Mouse (Mus musculus): ENCODE results near the gene Txnrd1.
A peak's percentile ranks its signal among the peaks of the same experiment; 100 is the strongest.

Txnrd1 gene

DNA sequence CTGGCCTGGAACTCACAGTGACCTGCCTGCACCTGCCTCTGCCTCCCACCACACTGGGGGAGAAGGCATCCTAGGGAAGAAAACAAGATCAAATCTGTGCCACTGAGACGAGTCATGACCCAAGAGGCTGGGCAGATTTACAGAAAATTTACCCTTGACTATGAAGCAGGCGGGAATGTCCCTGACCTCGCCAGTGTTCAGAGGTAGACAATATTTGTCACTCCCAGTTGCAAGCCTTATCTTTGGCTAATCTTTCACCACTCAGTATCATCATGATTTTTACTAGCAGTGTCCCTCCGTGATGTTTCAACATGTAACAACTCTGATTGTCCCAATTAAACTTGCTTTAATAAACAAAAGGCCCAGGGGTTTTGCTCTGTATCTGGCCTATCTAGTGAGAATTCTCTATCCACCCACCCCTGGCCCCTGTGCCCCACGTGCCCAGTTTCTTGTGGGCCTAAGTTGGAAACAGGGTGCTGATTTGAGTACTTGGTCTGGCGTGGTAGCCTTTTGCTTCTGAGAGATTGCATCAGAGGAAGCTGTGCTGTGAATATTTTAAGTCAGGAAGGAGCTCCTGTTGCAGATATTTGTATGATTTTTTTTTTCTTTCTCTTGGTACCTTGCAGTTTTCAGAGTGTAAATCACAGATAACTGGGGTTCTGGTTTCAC, 34.8 kb downstream of the Txnrd1 start:
- no peak for DNase-seq

DNA sequence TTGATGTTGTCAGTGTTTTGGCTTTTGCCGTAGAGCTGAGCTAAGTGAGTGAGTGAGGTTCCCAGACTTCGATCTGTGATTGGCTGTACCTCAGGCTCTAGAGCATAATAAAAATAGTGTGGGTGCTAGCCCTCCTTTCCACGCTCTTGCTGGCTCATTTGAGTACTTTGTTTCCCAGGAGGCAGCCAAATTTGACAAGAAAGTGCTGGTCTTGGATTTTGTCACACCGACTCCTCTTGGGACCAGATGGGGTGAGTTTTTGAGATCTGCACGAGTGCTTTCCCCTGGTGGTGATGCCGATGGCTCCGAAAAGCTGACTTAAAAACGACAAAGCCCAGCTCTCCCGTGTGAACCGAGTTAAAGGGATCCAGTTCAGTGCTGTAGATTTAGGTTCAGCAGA, 41.7 kb downstream of the Txnrd1 start:
- DNase-seq: no peak

DNA sequence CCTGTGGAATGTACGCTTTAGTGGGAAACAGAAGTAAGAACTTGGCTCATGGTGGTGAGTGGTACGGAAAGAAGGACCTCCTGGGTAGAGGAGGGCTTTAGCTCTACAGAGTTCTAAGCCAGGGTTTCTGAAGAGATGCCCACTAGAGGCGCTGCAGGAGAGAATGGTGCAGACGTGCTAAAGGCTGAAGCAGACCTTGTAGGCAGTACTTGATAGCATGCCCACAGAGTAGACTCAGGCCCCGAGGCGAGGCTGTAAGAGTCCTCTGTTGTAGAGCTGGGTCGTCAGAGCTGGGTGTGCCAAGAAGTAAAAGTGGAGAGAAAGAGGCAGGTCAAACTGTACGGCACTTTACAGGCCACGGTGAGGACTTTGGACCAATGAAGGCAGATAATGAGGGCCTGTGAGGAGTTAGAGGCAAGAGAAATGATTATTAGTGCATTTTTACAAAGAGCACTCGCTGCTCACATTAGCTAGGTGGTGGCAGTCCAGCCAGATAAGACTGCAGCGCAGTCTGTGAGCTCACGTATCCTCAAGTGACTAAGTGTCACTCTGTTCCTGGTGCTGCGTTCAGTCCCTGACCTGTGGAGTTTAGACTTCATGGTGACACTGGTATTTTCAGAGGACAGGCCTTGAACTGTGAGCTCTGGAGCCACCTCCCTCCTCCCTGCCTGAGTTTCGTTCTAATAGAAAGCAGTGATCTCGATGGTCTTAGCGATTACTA, 42.5 kb downstream of the Txnrd1 start:
- peak in 1 of 2 experiments; percentile 39 for DNase-seq

DNA sequence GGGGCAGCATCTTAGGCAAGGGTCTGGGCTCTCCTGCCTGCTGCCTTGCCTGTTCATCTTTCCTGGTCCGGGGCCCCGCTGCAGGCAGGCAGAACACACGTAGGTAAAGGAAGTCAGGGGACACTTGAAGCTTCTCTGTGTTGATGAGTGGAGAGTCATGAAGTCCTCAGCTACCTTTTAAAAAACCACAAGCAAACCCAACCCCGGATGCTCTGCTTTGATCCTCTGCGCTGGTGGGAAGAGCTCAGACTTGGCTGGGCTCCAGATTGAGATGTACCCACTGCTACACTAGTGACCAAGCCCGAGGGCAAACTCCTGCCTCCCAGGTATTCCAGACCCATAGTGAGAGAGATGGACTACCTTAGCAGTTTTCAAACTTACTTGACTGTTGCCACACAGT, 53.6 kb downstream of the Txnrd1 start:
- DNase-seq: no peak

DNA sequence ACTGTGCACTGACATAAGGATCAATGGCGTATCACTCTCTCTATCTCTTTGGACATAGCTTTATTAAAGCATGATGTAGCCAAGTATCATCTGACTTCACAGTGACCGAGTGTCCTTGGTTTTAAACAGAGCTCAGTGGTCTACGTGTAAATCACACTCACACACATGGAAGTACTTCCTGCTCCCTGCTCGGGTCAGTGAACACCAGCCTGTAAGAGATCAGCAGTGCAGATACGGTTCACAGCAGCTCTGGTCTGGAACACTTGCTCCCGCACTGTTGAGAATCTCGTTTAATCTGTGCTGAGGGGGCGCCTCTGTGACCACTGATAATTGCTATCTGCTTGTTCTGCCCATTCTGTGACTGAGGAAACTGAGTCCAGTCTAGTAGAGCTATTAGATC, 54.8 kb downstream of the Txnrd1 start:
- no peak for DNase-seq

DNA sequence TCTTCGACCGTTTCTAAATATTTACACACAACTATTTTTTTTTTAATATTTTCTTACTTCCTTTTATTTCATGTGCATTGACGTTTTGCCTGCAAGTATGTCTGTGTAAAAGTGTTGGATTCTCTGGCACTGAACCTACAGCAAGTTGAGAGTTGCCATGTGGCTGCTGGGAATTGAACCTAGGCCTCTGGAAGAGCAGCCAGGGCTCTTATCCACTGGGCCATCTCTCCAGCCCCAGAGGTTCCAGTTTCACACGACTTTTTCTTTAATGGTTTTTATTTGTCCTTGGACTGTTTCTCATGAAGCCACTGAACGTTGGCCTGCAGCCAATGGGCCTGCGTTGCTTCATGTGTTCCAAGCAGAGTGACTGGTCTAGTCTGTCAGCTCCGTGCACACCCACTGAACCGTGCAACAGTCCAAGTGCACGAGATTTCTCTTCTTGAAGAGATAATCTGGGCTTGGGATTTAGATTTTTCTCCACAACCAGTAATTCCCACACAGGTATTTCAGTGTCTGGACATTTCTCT, 55.8 kb downstream of the Txnrd1 start:
- DNase-seq: no peak

DNA sequence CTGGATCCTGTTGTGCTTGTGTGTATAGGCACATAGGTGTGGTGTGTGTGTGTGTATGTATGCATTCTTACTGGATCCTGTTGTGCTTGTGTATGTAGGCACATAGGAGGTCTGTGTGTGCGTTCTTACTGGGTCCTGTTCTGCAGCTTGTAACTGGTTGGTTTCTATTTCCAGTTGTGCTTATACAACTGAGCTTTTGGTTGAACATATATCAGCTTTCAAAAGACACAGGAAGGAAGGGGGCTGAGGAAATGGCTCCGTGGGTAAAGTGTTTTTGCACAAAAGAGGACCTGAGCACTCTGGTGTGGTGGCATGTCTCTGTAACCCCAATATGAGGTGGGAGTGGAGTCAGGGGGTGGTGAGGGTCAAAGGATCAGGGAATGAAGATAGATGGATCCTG, 57.2 kb downstream of the Txnrd1 start:
- DNase-seq: no peak

DNA sequence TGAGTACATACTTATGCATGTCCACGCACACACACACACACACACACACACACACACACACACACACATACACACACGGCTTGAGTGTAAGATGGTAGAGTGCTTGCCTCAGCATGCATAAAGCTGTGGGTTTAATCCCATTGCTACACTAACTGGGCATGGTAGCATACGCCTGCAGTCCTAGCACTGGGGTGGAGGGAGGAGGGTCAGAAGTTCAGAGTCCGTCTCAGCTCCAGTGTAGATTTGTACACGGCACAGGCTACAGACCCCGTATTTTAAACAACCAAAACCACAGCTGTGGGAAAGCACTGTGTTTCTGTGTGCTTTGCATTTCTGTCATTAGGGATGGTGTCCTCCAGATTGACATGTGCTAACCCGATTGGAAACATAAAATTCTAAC, 57.7 kb downstream of the Txnrd1 start:
- DNase-seq: no peak

DNA sequence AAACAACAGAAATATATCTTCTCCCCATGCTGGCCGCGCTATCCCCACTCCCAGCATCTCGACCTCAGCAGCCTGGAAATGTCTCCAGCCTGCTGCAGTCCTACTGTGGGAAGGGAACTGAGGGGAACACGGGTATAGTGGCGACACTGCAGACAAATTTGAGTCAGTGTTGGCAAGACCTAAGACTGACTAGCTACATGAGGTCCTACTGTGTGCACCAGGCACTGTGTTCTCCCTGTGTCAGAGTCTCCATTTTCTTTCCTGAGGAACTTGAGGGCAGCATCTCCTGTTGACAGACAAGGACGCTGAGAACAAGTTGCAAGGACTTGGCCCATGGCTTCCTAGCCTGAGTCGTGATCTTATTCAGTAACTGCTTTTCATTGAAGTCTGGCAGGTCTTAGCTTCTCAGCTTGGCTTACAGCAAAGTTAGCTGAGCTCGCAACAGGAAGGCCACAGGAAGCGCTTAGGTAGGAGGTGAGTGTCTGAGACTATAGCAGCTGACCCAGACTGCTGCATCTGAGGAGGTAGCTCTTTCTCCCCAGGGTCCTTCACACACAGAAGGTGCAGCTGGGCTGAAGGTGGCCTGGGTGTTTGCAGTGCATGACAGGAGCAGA, 58.8 kb downstream of the Txnrd1 start:
- peak in 1 of 2 experiments; percentile 15 for DNase-seq

DNA sequence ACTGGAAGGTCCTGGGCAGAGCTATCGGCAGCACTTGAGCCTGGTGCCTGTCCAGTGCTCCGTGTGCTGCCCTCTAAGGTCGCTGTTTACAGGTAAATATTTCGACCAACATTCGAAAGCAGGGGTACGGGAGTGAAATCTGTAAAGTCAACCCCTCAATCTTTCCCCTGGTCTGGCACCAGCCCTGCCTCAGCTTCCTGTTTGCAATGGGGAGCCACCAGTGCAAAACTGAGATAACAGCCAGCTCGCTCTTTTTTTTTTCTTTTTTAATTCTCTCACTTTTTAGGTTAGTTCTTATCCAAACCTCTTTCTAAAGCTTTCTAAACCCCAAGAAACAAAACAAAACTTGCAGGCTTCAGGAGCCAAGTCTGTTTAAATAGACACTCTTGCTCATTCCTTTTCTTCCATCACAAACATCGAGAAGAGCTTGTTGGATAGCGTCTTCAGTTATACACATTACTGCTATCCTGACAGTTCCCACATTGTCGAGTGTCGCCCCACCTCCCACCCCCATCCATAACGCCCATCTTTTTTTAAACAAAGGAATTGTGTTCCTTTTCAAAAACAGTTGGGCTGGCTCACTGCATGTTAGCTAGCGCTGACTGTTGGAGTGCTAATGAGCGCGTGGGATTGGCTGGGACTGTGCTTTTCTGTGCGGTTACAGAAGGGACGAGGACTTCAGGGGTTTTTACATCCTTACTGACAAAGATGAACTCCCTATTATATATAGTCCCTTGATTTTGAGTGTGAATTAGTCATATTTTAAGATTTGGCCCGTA, 60.3 kb downstream of the Txnrd1 start:
- no peak for DNase-seq

DNA sequence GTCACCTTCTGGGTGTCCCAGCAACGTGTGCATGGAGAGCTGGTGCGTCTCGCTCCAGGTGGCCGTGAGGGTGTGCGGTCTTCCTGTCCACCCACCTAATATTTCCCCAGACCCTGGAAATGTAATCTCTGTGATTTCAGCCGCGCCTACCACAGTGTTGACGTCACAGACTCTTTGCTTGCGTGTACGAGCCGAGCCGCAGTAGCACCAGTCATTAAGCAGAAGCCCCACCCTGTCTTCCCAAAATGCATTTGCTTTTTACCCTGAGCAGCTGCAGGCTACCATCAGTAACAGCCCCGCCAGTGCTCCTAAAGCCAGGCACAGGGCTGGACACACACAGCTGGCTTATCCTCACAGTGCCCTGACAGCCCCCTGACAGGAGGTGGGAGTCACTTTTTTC, 64.2 kb downstream of the Txnrd1 start:
- no peak for DNase-seq

DNA sequence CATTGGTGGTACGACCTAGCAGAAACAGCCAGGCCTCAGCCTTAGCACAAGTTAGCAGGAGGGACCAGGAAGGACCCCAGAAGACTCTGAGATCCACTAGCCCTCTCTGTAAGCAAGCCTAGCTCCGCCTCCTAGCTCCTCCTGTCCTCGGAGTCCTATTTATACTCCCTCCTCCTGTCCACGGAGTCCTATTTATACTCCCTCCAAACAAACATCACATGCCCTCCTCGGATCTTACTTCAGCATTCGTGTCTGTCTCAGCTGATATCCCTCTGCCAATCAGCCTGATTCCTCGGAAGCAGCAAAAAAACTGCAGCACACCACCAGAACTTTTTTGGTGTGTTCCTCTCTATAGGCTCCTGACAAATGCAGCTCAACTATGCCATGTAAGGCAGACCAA, 65.1 kb downstream of the Txnrd1 start:
- DNase-seq: no peak

DNA sequence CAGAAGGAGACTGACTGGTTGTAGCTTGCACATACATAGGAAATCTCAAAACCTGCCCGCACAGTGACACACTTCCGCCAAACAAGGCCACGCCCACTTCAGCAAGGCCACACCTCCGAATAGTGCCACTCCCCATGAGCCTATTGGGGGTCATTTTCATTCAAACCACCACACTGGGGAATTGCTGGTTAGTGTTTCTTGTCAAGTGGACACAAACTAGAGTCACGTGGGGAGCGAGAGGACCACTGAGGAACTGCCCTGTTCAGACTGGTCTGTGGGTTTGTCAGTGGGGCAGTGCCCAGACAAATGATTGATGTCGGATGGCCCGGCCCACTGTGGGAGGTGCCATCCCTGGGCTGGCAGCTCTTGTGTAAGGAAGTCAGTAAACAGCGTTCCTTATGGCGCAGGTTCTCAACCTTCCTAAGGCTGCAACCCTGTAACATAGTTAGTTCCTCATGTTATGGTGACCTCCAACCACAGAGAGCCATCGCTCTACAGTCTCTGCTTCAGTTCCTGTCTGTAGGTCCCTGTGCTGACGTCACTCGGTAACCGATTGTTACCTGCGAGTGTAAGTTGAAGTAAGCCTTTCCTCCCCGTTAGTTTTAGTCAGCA, 66.2 kb downstream of the Txnrd1 start:
- no peak for DNase-seq

DNA sequence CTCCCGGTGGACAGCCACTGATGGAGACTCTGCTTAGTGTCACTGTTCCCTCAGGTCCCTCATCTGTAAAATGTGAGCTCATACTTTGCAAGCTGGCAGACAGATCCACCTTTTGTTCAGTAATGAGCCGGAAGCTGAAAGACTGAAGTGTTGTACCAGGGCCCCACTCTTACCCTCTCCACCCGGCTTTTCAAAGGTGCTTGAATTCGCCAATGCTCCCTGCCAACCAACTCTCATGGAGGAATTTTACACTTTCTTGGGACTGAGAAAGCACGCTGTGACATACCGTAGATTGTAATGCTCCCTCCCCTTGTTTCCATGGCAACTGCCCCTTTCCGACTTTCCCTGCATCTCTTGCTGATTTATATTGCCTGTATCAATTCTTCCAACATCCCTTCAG, 66.8 kb downstream of the Txnrd1 start:
- DNase-seq: no peak

DNA sequence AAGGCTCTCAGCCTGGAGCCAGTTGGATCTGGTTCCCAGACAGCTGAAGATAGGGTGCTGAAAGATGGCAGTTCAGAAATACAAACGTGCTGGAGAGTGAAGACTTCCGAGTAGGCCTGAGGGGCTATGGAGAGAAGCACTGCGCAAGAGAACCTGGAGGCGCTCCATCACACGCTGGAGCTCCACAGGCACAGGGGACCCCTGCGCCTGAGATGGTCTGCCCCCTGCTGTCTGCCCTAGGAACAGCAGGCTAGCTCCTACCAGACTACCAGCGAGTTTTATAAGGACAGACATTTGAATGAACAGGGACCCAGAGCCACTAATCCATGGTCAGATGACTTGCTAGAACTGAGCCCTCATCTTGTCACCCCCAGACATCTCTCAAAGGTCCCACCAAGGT, 67.7 kb downstream of the Txnrd1 start:
- DNase-seq: peak; percentile 73 to 90

DNA sequence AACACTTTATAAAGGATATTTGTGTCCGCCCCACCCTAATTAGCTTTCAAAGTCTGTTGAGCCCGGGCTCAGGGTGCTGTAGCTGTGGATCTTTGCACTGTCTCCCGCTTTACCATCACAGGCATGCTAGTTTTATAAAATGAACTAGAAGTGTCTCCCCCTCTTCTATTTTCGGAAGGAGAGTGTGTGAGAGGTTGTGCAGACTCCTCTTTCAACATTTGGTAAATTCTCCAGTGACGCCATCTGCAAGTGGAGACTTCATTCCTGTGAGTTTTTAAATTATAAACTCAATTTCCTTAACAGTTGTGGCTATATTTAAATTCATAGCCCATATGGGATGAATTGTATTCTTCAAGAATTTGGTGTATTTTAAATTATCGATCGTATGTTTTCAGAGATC, 74.8 kb downstream of the Txnrd1 start:
- DNase-seq: no peak

DNA sequence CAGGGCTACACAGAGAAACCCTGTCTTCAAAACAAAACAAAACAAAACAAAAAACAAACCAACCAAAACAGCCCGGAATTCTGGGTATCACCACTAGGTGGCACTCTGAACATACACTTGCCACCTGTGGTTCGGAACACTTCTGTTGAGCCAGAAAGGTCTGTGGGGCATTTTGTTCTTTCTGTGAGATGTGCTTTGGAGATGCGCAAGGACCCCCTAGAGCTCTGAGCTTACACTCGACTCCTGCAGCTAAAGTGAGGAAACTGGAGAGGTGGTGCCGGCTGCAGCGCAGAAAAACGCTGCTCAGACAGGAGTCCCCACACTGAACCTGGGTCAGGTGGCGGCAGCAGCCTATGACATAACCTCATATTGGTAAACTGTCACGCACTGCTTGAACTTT, 75.6 kb downstream of the Txnrd1 start:
- peak in 1 of 2 experiments; percentile 66 for DNase-seq

DNA sequence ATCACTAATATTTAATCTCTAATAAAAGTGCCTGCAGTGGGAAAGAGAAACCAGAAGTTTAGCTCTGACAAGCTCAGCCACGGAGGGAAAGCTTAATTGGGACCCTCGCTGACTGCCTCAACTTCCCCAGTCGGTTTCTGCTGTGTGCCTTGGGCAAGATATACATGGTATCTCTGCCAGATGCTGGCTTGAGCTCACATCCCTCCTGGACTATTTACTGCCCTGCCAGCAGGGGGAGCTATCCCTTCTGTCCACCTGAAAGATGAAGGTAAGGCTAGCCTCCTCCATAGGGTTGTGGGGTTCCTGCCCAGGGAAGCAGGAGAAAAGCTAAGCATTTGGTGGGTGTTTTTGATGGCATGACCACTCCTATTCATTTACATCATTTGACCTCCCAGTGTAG, 76.4 kb downstream of the Txnrd1 start:
- no peak for DNase-seq

DNA sequence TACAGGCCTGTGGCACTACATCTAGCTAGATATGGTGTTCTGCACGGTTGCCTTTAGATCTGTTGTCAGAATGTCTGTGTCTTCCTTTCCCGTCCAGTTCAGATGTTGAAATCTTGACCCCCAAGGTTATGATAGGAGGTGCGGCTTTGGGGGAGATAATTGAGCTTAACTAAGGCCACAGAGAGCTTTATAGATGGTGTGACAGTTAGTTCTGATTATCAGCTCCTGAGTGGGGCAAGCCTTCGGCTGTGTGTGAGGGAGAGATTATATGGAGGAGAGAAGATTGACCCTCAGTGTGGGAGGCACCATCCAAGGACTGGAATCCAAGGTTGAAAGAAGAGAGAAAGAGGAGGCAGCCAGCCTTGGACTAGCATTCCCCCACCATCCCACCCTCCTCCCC, 79.5 kb downstream of the Txnrd1 start:
- DNase-seq: no peak

DNA sequence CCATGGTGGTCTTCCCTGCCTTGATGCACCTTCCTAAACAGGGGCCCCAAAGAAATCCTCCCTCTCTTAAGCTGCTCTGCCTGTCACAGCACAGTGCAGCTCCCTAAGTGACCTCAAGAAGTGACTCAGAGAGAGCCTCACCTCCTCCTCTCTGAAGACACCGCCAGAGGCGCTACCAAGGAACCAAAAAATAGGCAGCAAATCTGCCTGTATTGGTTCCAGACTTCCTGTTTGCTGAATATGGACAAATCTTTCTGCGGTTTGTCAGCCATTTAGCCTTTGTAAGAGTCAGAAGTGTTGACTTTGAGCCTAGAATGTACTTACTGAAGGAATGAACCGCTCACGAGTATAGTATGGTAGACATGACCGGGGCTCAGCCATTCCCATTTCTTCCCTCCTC, 80.0 kb downstream of the Txnrd1 start:
- no peak for DNase-seq

DNA sequence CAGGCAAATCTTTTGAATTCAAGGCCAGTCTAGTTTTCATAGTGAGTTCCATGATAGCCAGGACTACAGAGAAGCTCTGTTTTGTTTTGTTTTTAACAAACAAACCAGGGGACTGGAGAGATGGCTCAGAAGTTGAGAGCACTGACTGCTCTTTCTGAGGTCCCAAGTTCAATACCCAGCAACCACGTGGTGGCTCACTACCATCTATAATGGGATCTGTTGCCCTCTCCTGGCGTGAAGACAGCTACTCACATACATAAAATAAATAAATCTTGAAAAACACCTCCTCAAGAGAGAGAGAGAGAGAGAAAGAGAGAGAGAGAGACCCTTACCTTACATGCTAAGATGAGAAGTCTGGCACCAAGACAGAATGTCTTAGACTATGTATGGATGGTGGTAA, 84.9 kb downstream of the Txnrd1 start:
- DNase-seq: no peak

DNA sequence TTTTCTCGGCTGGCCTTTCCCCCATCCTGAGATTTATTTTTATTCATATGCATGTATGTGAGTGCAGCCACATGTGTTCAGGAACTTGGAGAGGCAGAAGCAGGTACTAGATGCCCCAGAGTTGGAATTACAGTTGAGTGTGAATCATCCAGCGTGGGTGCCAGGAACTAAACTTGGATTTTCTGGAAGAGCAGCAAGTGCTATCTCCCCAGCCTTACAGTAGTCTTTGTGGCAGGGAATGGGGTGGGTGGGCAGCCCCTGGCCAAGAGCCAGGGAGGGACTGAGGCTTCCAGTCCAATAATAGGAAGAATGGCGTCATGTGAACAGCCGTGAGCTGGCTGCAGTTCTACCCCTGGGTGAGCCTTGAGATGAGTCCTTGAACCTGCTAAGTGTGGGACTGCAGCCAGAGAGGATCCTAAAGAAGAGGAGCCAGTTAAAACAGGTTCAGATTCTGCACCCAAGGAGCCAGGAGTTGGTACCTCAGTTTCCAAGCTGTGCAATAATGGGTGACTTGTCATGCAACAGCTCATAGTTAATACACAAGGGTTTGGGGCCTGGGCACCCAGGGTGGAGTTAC, 85.7 kb downstream of the Txnrd1 start:
- DNase-seq: no peak

DNA sequence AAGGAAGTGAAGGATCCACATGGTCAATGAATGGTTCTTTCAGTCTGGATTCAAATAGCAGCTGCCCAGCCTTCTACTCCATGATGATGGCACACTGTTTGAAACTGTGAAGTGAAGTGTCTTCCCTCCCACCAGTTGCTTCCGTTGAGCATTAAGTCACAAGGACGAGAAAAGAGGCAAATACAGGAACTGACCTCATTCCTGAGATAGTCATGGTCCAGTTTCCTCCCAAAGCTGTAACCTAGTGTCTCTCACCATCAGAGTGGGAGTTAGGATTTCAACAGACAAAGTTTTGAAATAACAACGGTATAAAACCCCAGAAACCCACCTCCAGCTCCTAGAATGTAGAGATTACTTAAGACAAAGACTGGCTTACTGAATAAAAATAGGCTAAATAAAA, 89.8 kb downstream of the Txnrd1 start:
- no peak for DNase-seq

Data from spleen, adult 18-20 months (tissue).